Mouse (Mus musculus) heart, adult 11 months (tissue): ENCODE data around the gene Ninl.

ENCODE experiments used
- DNase-seq: peaks from one replicate; pipeline ENCODE4 v3.0.0; 2022

Ninl gene

DNA sequence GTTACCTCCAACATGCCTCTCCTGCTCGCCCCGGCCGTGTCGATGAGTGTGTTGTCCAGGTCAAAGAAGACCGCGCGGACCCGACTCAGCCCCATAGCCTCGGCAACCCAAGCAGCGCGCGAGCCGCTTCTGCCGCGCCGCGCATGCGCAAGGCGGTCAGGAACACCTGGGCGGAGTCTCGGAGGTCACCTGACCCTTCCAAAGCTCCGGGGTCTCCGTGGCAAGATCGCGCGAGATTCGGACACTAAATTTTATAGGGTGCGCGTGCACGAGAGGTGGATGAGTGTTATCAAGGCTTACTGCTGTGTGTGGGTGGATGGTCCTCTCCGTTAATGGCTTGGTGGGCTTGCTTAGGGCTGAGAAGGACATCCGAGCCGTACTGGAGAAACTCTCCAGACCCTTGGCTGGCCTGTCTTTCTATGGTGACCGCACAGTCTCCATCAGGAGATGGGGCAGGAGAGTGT, at the start of gene Ninl, which contains the start of gene Nanp:
TSS of gene Ninl (minus strand) at position 151 of the 464 bp plus-strand sequence.
TSS of gene Nanp (minus strand) at position 167 of the 464 bp plus-strand sequence.
- peak; percentile 100 for DNase-seq

DNA sequence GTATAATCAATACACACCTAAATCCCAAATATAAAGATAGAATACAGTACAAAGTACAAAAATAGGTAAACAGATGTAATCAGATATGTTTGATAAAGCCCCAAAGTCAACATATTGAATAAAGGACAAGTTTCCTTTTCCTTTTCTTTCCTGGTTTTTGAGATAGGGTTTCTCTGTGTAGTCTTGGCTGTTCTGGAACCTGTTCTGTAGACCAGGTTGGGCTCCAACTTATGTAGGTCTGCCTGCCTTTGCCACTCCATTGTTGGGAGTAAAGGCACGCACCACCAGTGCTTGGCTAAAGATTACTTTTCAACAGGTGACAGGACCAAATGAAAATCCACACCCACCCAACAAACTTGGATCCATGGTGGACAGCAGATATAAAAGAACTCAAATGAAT, 17.5 kb upstream of the Ninl start:
- no peak for DNase-seq

DNA sequence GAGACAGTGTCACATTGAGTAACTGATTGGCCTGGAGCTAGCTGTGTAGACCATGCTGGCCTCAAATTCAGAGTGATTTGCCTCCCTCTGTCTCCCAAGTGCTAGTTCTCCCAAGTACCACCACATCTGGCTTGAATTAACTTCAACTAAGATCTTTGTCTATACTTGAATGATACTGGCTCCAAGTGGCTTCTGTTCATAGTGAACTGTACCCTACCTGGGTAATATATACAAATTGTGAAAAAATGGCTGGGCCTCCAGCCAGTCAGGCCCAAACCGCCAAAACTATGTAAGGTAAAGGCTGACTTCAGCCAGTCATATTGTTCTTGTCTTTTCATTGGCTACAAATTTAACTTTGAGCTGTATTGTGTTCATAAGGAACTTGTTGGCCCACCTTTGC, 1.2 kb upstream of the Ninl start:
- DNase-seq: peak; percentile 66

DNA sequence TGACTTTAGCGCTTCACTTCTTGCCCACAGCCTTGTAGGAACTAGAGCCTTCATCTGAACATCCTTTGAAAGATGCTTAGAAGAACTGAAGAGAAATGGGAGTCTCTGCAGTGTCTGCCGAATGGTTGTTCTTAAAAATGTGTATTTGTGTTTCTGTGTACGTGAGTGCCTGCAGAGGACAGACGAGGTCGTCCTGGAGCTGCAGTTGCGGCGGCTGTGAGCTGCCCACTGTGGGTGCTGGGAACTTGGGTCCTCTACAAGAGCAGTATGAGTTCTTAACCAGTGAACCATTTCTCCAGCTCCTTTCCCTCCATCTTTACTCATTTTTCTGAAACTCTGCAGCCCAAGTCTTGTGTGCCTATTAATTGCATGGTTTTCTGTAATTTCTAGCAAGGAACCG, 544 bp upstream of the Ninl start:
- DNase-seq: no peak

DNA sequence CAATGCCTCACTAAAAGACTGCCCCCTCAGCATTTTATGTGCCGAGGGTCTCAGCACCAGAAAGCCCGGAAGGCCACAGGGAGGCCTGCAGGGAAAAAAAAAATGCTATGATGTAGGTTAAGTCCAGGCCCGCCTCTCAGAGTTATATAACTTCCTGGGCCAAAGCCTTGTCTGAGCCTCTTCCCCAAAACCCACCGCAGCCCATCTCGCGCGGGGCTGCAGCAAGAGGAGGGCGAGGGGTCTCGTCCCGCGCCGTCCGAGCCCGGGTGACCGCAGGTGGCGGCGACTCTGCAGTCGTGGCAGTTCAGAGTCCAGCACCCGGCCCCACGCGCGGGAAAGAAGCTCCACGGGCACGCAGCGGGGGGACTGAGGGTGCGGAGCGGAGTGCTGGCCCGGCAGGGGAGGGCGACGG, 365 bp downstream of the Ninl start:
- no peak for DNase-seq

DNA sequence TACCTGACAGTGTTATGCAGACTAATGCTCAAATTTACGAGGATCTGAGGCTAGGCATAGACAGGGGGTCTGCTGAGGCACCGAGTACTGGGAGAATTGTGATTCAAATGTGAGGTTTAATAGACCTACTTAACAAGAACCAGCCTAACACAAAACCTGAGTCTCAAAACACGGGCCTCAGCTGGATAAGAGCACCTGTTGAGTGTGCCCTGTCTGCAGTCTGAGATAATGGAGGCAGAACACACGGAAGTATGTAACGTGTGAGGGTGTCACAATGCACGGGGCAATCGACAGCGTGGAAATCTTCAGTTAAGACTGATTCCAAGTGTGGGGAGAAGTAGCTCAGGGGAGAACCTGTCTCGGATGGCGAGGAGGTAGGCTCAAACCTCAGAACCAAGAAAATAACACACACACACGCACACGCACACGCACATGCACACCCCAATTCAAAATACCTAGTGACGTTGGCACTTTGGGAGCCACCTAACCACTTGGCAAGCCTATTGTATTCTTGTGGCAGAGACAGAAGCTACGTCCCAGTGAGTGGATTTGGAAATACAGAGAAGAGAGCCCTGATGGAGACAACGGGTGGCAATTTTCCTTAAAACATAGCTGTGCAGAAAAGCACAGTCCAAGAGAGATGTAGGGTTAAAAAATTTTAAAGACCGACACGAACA, 1.2 kb downstream of the Ninl start:
- DNase-seq: peak; percentile 63

DNA sequence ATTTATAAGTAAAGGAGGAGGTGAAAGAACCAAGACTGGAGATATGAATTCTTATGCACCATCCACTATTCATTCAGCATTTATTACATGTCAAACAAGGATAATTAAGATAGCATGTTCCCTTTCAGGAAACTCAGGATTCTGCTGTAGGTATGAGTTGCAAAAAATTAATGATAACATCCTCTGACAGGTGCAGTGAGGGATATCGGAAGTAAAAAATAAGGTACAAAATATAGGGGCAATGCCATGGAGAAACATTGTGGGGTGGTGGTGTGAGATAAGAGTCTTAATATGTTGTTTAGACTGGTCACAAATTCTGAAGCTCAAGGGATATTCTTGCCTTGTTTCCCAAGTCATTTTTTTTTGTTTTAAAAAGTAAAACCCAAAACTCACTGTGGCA, 1.9 kb downstream of the Ninl start:
- no peak for DNase-seq

DNA sequence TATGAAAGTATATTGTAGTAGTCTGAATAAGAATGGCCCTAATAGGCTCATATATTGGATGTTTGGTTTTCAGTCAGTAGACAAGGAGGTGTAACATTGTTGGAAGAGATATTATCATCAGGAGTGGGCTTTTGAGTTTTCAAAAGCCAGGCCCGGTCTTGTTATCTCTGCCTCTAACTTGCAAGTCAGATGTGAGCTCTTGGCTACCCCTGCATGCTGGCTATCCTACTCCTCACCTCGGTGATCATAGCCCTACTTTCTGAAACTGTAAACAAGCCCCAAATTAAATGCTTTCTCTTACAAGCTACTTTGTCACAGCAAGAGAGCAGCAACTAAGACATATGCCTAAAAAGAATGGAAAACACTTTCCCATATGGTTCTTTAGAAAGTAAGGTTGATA, 2.5 kb downstream of the Ninl start:
- DNase-seq: peak; percentile 52

DNA sequence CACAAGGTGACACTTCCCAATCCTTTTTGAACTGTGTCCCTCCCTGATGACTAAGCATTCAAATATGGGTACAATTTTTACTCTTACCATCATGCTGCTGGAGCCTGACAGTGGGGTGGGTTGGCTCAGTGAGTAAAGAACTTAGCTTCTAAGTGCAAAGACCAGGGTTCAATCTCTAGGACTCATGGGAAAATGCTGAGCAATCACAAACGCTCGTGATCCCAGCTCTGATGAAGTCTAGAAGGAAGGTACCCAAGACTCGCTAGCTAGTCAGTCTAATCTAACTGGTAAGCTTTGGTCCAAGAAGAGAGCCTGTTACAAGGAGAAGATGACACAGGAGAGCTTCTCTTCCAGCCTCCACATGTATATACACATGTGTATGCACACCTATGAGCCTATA, 4.7 kb downstream of the Ninl start:
- DNase-seq: peak; percentile 70

DNA sequence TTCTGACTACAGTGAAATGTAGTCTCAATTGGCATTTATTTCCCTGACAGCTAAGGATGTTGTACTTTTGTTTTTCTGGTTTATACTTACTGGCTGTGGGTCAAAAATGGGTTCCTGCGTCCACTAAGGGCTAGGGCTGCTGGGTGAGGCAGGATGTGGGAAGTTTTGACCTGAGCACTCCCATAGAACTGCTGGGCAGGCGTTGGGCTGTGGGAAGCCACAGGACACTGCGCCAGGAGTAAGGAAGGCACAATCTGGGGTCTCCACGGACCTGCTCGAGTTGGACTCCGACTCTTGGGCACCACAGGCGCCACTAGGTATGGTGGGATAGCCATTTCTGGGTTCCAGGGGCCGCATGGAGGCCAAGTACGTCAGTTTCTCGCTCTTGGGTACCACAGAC, 18.0 kb downstream of the Ninl start:
- DNase-seq: peak; percentile 70

DNA sequence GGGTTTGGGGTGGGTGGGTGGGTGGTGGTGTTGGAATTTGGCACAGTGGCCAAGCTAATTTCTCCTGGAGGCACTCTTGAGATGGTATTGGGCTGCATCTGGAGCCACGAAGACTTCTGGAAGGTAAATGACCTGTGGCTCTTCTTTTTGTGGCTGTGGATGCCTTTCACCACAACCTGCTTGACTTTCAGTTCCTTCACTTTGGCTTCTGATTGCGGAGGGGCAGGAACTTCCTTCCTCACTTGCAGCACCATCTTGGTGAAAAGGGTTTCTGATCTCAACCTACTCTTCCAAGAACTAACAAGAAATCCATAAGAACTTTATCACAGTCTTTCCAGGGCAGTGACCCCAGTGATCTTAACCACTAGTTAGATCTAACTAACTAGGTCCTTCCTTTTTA, 23.9 kb downstream of the Ninl start:
- DNase-seq: peak; percentile 50

DNA sequence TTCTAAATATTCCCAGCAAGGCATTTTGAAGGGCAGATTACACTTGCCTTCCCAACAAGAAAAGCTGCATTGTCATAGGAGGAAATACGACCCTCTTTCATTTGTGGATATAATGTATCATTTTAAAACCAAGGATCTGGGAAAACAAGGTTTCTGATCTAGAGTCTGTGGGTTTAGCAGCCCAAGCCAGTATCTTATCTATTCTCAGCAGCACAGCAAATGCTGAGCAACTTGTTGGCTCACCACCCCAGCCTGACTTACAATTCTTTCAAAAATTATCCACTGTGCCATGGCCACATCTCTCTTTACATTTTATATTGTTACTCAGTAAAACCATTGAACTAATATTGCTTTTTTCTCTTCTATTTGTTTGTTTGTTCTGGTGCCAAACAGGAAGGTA, 27.9 kb downstream of the Ninl start:
- no peak for DNase-seq

DNA sequence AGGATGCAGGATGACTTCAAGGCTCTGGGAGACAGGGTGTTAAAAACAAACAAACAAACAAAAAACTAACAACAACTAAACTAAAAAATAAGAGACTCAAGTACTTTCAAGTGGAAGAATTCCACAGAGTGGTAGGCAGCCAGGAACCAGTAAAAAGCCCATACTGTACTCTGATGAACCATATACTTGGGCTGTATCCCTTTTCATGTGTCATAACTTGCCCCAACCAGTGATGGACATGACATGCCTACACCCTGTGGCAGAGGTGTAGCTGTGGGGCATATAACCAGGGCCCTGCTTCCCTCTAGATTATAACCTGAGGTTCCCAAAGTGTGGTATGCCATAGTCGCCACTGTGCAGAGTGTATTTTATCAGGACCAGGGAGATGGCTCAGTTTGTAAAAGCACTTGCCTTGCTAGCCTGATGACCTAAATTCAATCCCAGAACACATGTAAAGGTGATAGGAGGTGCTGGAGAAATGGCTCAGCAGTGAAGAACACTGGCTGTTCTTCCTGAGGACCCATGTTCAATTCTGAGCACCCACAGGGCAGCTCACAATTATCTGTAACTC, 29.6 kb downstream of the Ninl start:
- DNase-seq: peak; percentile 83

DNA sequence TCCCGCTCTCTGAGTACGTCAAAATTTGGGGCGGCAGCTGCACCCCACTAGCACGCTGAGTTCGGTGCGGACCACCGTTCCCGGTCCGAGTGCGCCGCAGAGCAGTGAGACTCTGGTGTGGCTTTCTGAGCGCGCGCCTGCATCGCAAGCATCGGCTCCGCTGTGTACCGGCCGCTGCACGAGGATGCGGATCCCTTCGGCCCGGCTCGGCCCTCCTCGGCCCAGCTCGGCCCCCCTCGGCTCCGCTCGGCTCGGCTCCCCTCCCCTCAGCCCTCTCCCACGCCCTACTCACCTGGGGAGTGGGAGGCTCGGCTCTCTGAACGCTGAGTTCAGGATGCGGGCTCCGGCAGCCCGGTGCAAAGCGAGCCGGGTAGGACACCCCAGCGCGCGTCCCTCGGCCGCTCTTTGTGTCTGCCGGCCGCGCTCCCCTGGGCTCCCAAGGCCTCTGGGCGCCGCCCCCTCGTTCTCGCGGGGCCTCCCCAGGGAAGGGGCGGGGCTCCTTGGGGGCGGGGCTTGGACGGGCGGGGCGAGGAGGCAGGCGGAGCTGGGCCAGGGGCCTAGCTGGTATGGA, 30.2 kb downstream of the Ninl start:
- DNase-seq: peak; percentile 98

DNA sequence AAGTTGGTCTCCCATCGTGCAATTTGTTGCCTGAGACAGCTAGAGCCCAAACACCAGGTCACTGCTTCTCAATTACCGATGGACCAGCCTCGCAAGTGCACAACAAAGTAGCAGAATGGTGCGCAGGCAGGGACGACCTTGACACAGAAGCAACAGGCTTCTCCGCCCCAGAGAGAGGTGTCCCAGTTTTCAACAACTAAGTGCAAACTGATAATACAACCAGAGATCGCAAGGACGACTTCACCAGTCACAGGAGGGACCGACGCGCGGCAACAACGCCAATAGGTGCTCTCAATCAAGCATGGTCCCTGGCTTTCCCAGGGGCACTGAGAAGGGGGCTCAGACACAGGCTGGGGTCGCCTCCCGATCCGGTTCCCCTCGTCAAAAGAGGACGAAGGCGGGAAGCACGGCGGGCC, 30.7 kb downstream of the Ninl start:
- peak; percentile 85 for DNase-seq

DNA sequence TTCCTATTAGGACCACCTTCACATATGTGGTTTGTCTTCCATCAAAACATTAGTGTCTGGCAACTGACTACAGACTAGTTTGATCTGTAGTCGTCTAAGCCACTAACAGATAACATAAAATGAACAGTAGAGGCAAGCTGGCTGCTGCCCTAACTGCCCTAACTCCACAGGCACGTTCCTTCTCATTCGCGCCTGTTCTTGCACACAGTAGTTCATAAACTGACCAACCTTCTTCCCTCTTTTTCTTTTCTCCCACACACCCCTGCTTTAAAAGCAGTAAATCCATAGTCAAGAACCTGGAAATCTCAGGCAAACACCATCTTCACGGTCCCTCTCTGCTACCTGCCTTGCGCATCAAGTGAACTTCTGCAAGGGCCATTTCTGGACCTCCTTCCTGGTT, 31.2 kb downstream of the Ninl start:
- DNase-seq: peak; percentile 71

DNA sequence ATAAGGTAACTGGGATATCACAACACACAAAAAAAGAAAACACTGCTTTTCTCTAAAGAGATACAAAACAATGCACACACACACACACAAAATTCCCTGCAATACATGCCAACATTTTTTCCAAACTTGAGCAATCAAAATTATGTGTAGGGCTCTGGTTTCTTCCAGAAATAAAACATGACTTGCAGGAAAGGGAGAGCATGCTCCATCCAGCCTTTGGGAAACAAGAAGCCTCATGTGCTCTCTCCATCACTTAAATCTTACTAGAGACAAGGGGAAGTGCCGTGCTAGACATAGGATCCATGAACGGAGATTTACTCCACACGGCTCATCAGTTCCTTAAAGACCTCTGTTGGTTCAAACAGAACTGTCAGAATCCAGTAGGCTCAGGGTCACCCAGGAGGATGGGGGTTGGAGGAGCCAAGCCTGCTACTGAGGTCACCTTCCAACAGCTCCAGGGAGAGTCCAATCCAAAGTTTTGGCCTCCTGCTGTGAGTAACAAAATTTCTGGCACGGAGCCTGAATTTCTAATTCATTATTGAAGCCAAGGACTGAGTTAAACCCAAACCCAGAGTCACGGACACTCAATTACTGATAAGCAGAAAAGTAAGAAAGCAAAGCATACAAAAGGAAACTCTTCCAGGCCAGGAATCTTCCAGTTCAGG, 32.8 kb downstream of the Ninl start:
- peak; percentile 88 for DNase-seq

DNA sequence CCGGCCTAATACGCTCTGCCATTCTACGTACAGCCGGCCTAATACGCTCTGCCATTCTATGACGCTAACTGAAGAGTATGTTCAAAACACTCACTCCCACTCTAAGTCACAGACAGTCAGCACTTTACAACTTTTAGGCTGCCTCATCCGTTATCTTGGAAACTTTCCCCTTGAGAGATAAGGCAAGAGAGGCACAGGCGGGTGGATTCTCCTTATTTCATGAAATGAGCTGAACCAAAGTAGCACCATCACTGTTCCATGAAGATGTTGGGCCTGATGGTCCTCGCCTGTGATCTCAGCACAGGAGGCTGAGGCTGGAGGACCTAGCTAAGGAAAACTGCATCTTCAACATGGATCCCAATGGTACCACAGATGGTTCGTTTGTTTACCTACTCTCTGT, 34.8 kb downstream of the Ninl start:
- peak; percentile 82 for DNase-seq

DNA sequence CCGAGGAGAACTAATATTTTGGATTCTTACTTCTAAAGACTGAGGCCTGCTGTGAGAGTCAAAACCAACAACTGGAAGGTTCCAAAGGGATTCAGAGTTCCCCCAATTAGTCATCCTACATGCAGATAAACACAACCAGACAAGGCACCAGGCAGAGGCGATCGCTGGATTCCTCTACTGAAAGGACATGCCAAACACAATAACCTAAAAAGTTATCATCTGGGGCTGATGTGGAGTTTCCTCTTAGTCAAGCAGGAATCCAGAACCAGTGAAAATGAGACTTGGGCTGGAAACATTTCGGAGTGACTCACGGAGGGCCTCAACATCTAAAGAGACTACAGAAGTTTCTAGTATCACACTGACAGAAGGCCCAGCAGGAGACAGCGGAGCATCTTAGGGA, 35.4 kb downstream of the Ninl start:
- DNase-seq: peak; percentile 95

DNA sequence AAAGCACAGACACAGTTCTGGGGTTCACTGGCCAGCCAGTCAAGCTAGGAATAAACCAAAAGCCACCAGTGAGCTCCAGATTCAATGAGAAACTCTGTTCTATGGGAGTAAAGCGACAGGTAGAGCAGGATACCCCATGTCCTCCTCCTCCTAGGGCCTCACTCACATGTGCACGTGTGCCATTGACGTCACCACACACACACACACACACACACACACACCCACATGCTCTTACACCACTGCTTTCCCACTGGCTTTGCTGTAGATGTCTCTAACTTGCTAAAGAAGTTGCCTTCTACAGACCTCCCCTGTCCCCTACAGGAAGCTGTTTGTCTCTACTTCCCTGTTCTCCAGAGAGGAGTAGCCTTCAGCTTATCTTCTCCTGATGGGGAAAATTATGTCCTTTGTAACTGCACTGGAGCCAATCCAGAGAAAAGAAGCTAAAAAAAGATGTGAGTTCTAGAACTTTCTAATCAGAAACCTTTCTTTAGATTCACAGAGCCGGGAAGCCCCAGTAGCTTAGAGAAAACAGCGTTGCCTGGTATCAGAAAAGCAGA, 37.5 kb downstream of the Ninl start:
- peak; percentile 86 for DNase-seq

DNA sequence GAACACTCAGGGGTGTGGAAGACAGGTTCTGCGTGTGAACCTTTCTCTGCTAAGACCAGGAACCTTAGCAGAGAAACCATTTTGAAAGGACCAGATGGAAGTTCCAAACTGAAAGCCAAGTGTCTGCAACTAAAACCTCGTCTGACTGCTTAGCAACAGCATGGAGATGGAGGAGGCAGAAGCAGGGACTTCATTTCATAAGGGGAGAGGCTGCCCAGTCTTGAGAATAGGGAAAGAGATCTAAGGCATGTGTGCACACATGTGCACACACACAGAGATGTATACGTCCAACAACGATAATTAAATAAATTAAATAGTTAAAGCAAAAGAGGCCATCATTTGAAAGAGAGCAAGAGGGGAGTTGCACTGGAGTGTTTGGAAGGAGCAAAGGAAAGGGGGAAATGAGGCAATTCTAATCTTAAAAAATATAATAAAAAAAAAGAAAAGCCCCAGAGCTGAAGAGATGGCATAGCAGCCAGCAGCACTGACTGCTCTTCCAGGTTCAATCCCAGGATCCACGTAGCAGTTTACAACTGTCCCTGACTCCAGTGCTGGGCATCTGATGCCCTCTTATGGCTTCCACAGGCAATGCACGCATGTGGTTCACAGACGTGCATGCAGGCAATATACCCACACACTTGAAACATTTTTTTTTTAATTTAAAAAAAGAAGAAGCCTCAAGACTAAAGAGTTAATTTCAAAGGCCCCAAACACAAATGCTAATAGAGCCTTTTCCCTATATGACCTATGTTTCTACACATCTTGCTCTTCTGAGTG, 38.6 kb downstream of the Ninl start:
- peak; percentile 93 for DNase-seq

DNA sequence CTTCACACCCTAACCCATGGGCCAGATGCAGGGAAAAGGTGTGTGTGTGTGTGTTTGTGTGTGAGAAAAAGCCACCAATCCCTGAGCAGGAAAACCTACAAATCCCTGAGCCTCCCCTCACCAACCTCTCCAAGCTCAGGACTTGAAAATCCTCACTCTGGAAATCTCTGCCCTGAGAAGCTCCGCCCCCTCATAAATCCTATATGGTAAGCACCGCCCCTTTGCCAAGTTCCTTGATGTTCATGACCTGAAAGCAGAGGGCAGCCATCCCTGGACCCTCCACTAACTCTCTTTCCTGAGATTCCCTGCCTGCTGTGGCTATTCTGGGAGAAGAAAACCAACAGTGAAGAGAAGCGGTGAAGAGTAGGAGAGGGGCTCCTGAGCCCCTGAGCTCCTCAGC, 40.2 kb downstream of the Ninl start:
- DNase-seq: peak; percentile 82

DNA sequence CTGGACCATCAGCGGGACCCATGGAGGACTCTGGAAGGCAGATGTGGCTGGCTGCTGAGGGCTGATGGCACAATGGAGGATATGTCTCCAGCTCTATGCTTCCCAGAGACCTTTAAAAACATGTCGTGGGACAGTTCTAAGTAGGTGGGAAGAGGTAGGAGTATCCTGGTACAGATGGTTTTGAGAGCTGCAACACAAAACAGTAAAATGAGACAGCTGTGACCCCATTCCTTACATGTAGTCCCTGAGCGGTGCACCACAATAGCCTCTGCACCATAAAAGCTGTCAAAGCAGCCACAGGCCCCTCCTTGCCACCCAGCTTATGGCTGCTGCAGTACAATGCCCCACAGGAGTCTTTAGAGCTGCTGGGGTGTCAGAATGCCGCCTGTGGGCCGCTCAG, 41.6 kb downstream of the Ninl start:
- peak; percentile 64 for DNase-seq
